In the genomic region with DNA sequence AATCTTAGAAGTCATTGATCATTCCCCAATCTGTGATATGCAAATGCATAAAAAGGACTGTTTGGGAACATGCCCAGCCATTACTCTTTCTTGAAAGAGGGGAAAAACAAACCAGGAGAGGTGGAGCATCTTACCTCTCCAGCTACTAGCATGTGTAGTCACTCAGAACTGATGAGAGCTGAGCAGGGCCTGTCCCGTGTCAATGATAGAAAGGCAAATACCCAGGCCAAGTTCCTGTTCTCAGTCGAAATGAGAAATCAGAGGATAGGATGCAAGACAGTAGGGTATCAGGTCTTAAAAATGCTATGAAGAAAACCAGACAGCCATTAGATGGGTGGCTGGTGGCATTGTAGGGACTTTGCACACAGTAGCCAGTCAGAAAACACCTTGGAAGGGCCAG, we compare ENCODE assay signal across 19 mouse cellular contexts.
"Had no signal": no experiment of that assay in that cellular context is flagged by ENCODE, and none has a peak within 500 bp of the region (broad histone marks: within the 10 kb centered on the region; RNA-seq: fewer than 3 reads in every experiment).

No protein-coding gene starts in this region.

- H3K4me2 ChIP-seq: liver, embryonic 15.5 days; lung, embryonic 15.5 days; midbrain, embryonic 12.5 days; neural tube, embryonic 13.5 days; neural tube, embryonic 15.5 days had no signal

- H3K4me3 ChIP-seq: liver, embryonic 15.5 days; lung, embryonic 15.5 days; midbrain, embryonic 10.5 days; midbrain, embryonic 12.5 days; myocyte; neural tube, embryonic 13.5 days; neural tube, embryonic 15.5 days had no signal

- H3K36me3 ChIP-seq: liver, embryonic 15.5 days; lung, embryonic 15.5 days; midbrain, embryonic 10.5 days; midbrain, embryonic 12.5 days; neural tube, embryonic 13.5 days; neural tube, embryonic 15.5 days had no signal

- H3K27me3 ChIP-seq: liver, embryonic 15.5 days; lung, embryonic 15.5 days; midbrain, embryonic 12.5 days; neural tube, embryonic 13.5 days; neural tube, embryonic 15.5 days had no signal

- H3K9me3 ChIP-seq: liver, embryonic 15.5 days; lung, embryonic 15.5 days; midbrain, embryonic 10.5 days; midbrain, embryonic 12.5 days; neural tube, embryonic 13.5 days; neural tube, embryonic 15.5 days had no signal

- DNase-seq: liver, postnatal 0 days; lung, adult 2 months; lung, postnatal 14 days; lung, postnatal 36 days; midbrain, embryonic 14.5 days; right cerebral cortex, postnatal 14 days; thymus, adult 18-20 months; thymus, postnatal 14 days; thymus, postnatal 36 days had no signal

- H3K27ac ChIP-seq: liver, embryonic 15.5 days; lung, embryonic 15.5 days; macrophage; midbrain, embryonic 10.5 days; midbrain, embryonic 12.5 days; neural tube, embryonic 13.5 days; neural tube, embryonic 15.5 days had no signal

- H3K9ac ChIP-seq: liver, embryonic 15.5 days; liver, postnatal 0 days; lung, embryonic 15.5 days; midbrain, embryonic 12.5 days; neural tube, embryonic 13.5 days; neural tube, embryonic 15.5 days had no signal

- ATAC-seq: liver, postnatal 0 days; lung, postnatal 0 days; midbrain, embryonic 16.5 days had no signal

- H3K4me1 ChIP-seq: liver, embryonic 15.5 days; midbrain, embryonic 10.5 days; midbrain, embryonic 12.5 days; neural tube, embryonic 15.5 days had no signal
